Mouse (Mus musculus): ENCODE results near the gene Abcc5. TPM values are rescaled to one million over a fixed set of nuclear protein-coding genes. Genes with fewer than 3 reads are reported as not detected.
"Not testable (repeated sequence)": the region's sequence is repeated elsewhere in the genome, so short reads cannot be mapped to it uniquely, and the experiment has no call there.

The Abcc5 gene
- total RNA-seq, 4 experiments from 2014 or later = 54.1 to 72.5 (median 64.8) TPM

DNA sequence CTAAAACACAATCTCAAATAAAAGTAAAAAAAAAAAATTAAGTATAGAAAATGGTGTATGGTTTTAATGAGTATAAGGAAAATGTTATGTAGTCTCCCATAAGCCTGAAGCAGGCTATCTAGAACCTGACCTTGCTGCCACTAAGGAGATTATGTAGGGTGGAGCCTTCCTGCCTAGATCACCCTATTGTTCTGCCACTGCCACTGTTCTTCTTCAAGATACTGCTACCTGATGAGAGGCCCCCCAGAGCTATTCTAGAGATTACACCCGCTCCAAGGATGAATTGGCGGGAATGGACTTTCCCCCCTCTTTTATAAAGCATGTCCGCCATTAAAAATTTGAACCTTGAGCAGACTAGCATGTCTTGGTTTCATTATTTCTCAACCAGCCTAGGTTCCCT lies 64.7 kb downstream of the Abcc5 start:
- not testable (repeated sequence) for DNase-seq (ENCODE audit: low spot score in 2 of 2)

DNA sequence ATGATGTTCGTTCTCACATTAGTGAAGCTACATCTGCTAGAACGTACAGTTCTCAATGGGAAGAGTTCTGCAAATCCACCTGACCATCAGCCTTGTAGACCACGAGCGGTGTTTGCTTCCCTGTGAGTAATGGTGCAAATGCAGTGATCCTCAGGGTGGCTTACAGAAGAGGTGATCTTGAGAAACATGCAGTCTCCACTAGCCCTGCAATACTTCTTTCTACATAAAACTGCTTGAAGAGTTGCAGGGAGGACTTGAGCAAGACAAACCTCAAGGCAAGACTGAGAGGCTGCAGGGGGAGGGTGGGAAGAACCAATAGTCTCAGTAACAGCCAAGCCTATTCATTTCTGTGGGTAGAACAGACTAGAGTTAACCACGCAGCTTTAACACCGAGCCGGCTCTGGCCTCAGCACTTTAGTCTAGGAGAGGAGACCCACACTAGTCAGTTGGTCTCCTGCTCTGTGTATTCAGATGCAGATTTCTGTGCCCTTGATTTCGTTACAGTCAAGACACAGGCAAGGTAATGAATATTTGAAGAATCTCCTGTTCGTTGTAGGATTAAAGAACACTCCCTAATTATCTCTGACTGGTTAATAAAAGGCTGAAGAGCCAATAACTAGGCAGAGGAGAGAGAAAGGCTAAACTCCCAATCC lies 66.4 kb downstream of the Abcc5 start:
- no peak for DNase-seq (ENCODE audit: low spot score in 2 of 2)

DNA sequence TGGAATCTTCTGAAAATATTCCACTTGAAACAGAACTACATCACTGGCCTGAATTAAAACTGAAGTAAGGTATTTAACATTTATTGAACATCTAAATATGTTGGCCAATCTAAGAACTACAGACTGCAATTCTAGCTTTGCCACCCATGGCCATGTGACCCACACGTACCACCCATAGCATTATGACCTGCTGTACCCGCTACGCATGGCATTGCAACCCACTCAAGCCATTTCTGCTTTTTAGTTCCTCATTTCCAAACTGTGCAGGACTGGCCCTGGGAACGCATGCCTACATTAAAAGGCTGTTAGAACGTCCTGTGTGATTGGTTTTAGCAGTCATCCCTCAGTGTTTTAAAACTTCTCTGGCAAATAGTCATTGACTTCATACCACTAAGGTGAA lies 68.4 kb downstream of the Abcc5 start:
- DNase-seq (ENCODE audit: low spot score in 2 of 2) = no peak

DNA sequence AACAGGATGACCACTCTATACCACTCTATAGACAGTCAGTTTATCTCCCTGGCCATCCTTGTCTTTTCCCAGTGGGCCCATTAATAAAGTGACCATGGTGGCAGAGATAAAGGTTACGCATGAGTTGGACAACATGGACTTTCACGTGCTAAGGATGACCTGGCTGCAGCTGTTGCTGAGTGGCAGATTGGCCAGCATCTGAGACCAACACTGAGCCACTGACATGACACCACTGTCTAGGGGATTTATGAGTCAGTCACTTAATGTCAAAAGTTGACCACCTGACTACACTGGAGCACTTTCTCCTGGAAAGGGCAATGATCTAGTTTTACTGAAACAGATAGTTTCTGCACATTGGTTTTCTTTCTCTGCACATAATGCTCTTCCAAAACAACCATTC lies 71.4 kb downstream of the Abcc5 start:
- no peak for DNase-seq (ENCODE audit: low spot score in 2 of 2)

DNA sequence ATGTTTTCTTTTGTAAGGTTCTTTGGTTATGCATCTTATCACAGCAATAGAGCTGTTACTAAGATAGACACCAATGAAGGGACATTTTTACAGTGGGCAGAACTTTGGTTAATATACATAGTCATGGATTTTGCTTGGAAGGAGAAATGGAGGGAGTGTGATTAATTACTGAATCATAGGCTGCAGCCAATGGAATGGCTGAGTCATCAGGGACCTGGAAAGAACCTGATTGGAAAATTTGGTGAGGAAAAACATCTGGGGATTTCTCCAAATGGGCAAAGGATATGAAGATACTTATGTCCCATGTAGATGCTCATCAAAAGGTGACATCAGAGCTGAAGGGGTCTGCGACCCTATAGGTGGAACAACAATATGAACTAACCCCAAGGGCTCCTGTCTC lies 72.2 kb downstream of the Abcc5 start:
- no peak for DNase-seq (ENCODE audit: low spot score in 2 of 2)

DNA sequence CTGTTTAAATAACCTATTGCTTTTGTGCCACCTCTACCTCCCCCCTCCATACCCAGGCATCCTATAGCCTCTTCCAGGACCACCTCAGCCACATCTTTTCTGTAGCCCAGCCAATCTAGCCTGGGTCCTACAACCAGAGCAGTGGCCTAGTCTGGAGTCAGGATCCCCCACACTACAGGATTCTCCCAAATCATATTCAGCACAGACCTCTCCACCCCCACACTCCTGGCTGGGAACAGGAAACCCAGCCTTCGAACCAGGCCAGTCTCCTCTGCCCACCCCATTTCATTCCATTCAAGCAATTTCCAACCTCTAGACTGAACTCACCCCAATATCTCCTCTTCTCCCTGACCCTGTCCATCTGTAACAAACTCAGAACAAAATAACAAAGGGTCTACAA lies 80.7 kb downstream of the Abcc5 start:
- DNase-seq (ENCODE audit: low spot score in 2 of 2) = no peak

DNA sequence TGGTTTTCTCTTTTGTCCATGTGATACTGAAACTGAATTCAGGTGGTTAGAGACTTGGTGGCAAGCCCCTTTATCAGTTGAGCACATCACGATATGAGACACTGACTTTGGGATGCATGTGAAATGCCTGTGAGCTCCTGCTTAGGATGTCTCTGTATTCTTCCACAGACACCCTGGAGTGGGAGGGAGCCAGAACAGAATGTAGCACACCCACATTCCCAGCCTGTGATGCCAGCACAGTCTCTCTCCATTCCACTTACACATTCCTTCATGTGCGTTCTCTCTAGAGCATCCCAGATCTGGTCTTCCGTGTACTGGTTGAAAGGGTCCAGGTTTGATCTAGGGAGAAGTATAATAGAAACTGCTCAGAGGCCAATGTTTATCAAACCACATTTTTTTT lies 87.6 kb downstream of the Abcc5 start:
- no peak for DNase-seq (ENCODE audit: low spot score in 2 of 2)

DNA sequence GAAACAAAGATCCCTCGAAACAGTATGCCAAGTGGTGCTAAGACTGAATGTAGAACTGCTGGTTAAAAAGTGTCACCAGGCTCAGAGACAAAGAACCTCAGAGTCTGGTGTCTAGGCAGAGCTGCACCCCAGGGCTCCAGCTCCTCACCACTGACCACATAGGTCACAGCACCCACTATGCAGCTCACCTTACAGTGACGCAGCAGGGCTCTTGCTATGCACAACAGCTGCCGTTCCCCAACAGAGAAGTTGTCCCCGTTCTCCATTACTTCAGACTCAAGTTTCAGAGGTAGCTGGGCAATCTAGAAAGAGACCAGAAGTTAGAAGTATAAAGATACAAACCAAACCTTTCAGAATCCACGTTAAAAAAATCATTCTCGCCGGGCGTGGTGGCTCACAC lies 91.3 kb downstream of the Abcc5 start:
- DNase-seq (ENCODE audit: low spot score in 2 of 2) = no peak

DNA sequence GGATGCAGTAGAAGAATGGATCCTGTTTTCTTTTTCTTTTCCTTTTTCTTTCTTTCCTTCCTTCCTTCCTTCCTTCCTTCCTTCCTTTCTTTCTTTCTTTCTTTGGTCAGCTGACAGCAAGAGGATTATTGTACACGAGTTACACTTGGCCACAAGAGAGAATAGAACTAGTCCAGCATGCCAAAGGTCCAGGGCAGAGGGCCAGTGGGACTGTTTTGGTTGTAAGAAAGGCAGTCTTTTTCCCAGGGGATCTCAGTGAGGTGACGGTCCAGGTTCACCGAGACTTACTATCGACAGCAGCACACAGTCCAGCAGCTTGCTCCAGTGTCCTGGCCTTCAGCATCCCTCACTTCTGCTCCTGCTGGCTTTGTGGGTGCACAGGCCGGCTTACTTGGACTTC lies 97.9 kb downstream of the Abcc5 start:
- no peak for DNase-seq (ENCODE audit: low spot score in 2 of 2)

DNA sequence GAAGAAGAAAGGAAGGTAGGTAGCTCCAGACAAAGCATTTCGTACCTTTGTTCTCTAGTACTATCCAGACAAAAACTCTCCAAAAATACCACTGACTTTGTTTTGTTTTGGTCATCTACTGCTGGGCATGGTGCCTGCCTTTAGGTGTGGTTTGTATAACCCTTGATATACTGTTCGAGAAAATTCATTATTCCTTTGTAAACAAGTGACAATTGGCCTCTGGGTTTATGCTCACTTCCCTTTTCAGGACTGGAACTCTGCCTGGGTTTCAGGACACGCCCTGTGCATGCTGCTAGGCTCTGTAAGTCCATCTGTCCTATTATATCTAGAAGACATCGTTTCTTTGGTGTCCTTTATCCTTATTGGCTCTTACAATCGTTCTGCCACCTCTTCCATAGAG lies 100.9 kb downstream of the Abcc5 start, which contains the start of gene Cyp2ab1:
Gene Cyp2ab1, minus strand, starts transcription at position 119 of the 400 bp plus-strand sequence.
- DNase-seq (ENCODE audit: low spot score in 2 of 2) = no peak

DNA sequence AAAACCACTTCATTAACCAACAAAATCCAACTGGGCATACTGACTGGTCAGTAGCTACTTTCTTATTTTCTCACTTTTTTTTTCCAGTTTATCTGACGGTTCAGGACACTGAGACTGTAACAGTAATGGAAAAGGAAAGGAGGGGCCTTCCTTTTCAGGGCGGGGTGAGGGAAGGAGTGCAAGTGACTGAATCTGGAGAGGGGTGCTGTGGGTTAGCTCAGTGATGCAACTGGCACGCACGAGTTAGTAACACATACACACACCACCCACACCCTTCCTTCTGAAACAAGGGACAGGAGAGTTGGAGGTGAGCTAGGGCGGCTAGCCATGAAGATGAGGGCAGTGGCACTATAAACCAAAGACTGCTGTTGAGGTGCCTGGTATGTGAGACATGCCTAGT lies 102.3 kb downstream of the Abcc5 start:
- DNase-seq (ENCODE audit: low spot score in 2 of 2) = no peak

DNA sequence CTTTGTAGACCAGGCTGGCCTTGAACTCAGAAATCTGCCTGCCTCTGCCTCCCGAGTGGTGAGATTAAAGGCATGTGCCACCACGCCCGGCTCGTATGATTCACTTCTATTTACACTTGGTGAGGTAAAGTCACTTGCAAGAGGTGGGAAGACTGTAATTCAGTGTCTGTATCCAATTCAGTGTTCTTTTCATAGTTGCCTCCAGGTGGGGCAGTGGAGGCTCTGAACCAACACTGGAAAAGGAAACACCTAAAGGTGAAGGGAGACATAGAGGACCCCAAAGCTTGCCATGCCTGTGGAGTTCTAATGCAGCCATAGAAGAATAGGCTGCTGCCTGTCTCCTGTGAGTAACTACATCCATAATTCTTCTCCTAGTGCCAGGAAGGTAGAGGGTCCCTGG lies 103.9 kb downstream of the Abcc5 start:
- no peak for DNase-seq (ENCODE audit: low spot score in 2 of 2)

DNA sequence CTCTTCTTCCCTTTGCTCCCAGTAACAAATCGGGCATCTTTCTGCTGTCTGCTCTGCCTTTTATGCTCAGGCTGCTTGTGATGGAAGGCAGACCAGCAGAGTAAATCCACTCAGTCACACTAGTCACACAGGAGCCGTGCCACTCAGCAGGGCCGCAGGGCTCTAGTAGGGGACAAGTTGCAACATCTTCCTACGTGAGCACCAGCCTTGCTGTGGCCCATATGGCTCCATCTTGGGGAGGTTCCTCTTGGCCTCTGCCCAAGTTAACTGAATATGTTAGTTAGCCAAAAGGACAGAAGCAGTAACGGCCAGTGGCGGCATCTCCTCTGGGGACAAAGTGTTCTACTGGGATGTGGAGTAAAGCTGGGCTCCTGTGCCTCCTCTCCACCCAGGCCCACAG lies 109.4 kb downstream of the Abcc5 start:
- DNase-seq (ENCODE audit: low spot score in 2 of 2) = no peak

DNA sequence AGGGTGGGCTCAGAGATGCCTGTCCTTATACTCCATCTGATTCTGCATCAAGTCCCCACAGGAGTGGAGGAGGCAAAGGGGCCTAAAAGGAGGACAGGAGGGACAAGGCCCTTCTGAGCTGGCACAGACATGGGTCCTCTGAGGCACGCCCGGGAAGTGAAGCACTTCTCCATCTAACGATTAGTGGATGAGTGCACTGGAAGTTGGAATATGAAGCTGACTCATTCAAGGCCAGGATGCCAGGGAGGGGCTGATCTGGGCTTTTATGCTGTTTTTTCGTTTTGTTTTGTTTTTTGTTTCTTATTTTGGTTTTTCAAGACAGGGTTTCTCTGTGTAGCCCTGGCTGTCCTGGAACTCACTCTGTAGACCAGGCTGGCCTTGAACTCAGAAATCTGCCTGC lies 110.9 kb downstream of the Abcc5 start:
- DNase-seq (ENCODE audit: low spot score in 2 of 2) = no peak

DNA sequence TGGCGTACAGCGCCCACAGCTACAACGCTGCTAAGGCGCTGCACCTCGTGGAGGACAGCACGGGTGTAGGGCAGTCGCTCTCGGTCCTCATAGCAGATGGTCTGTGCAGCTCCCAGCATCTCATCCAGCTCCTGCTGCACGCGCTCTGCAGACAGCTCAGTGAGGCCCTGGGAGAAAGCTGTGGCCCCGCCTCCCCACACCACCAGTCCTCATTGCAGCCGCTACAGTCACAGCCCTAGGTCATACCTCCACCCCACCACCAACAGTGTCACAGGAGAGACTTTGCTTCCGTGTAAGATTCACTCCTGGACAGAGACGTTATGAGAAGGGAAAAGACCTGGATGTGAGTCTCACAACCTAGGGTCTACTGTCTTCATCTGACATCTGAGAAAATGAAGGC lies 113.9 kb downstream of the Abcc5 start:
- no peak for DNase-seq (ENCODE audit: low spot score in 2 of 2)

DNA sequence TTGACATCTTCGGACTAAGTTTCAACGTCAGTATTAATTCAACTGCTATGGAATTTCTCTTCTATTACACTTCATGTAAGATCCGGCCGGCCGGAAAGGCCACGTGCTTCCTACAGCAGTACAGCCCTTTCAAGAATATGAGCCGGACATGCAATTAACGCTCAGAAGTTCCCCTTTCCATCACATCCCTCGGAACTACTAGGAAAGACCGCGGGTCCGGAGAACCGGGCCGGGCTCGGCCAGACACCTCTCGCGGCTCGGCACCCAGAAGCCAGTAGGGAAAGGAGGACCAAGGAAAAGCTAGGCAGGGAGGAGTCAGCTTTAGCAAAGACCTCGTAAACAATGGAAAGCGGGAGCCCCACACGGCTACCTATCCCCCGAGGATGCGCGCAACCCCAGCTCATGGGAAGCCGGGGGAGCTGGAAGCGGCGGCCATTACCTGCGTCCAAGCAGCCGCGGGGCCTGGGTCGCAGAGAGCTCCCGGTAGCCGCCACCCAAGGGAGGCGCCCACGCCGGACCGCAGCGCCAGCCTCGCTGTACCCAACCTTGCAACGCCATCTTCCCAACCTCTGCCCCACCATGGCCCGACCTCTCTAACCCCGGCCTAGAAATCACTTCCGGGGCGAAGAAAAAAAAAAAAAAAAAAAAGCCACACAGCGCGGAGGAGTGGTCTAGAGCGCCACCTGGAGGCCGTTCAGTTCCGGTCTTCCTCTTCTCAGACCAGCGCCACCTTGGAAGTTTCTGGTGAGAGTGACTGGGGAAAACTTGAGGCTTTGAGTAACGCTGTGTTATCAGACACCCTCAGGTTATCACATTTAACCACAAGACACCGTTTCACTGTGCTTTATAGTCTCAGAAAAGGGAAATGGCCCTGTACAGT lies 124.2 kb downstream of the Abcc5 start, which contains the start of gene Parl:
Gene Parl, minus strand, starts transcription at position 618 of the 880 bp plus-strand sequence.
- DNase-seq (ENCODE audit: low spot score in 2 of 2) = peak; percentile 57 to 70

DNA sequence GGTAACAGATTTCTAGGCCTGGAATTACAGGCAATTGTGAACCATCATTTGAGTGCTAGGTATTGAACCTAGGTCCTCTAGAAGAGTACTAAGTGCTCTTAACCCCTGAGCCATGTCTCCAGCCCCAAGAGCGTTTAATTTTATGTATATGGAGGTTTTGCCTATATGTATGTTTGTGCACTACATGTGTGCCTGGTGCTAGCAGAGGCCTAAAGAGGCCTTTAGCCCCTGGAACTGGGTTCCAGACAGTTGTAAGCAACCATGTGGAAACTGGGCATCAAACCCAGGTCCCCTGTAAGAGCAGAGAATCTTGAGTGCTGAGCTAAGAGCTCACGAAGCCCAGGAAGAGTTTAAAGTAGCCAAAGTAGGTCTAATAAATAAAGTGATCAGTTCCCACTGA lies 126.1 kb downstream of the Abcc5 start:
- no peak for DNase-seq (ENCODE audit: low spot score in 2 of 2)

Other genes starting within 250 kb of the Abcc5 start
- under 1 TPM; 0.24 to 0.53 (median 0.46) TPM for gene Map6d1, start 185.0 kb downstream of the Abcc5 start, total RNA-seq (2022)
- 10 to 100 TPM; 57.2 to 67.8 (median 60.5) TPM for gene Parl, start 124.0 kb downstream of the Abcc5 start, total RNA-seq (2022)
- under 1 TPM in 1 of 4 experiments, not detected in 3; 0.48 TPM for gene Cyp2ab1, start 101.0 kb downstream of the Abcc5 start, total RNA-seq (2022)
- 10 to 100 TPM; 53.8 to 71.3 (median 68.1) TPM for gene Eif2b5, start 72.4 kb upstream of the Abcc5 start, total RNA-seq (2022)
- 10 to 100 TPM; 24.5 to 30.0 (median 27.2) TPM for gene Dvl3, start 90.6 kb upstream of the Abcc5 start, total RNA-seq (2022)
- 100 to 1,000 TPM; 113 to 138 (median 134) TPM for gene Ap2m1, start 109.1 kb upstream of the Abcc5 start, total RNA-seq (2022)
- gene Abcf3, start 122.2 kb upstream of the Abcc5 start, total RNA-seq (2022) = 10 to 100 TPM; 55.9 to 75.5 (median 66.6) TPM
- gene Vwa5b2, start 163.1 kb upstream of the Abcc5 start, total RNA-seq (2022) = under 1 TPM in 1 of 4 experiments, not detected in 3; 0.13 TPM
- gene Eef1akmt4, start 185.2 kb upstream of the Abcc5 start, total RNA-seq (2022) = 1 to 10 TPM; 2.4 to 6.6 (median 4.4) TPM
- under 1 TPM in 1 of 4 experiments, not detected in 3; 0.09 TPM for gene Gm49333, start 185.2 kb upstream of the Abcc5 start, total RNA-seq (2022)
- 10 to 100 TPM; 10.1 to 13.6 (median 12.2) TPM for gene Alg3, start 185.3 kb upstream of the Abcc5 start, total RNA-seq (2022)
- 1 to 10 TPM in 1 of 4 experiments, under 1 TPM in 3; 0.41 to 1.5 (median 0.51) TPM for gene Camk2n2, start 194.9 kb upstream of the Abcc5 start, total RNA-seq (2022)
- gene Ece2, start 203.4 kb upstream of the Abcc5 start, total RNA-seq (2022) = under 1 TPM in 3 of 4 experiments, not detected in 1; 0.12 to 0.40 (median 0.19) TPM
- gene Psmd2, start 225.3 kb upstream of the Abcc5 start, total RNA-seq (2022) = 100 to 1,000 TPM; 253 to 300 (median 286) TPM
- 100 to 1,000 TPM; 448 to 476 (median 451) TPM for gene Eif4g1, start 241.9 kb upstream of the Abcc5 start, total RNA-seq (2022)